Mouse (Mus musculus) spleen, postnatal 0 days (tissue): ENCODE measurements around the gene Cmtm6. TPM values are rescaled to one million over a fixed set of nuclear protein-coding genes. Genes with fewer than 3 reads are reported as not detected.

Source experiments
- polyA plus RNA-seq: library from polyadenylated mRNA; unstranded; fragments of >200 nt; fragmentation: Nextera tagmentation; extraction: Ambion mirVana; gene quantifications from 2 replicates; pipeline ENCODE4 v1.2.1, GENCODE M21; 2015

Cmtm6 gene
- 29.6 and 38.8 TPM in 2 replicates for polyA plus RNA-seq

GRCm38 (mm10) chr9:114731011-114731755 is at the start of gene Cmtm6:
Gene Cmtm6 (plus strand): TSS chr9:114731116.

GRCm38 (mm10) chr9:114688252-114688952 is 42.5 kb upstream of the Cmtm6 start, which contains the start of gene Dync1li1:
Gene Dync1li1 (plus strand): TSS chr9:114688790.

DNA sequence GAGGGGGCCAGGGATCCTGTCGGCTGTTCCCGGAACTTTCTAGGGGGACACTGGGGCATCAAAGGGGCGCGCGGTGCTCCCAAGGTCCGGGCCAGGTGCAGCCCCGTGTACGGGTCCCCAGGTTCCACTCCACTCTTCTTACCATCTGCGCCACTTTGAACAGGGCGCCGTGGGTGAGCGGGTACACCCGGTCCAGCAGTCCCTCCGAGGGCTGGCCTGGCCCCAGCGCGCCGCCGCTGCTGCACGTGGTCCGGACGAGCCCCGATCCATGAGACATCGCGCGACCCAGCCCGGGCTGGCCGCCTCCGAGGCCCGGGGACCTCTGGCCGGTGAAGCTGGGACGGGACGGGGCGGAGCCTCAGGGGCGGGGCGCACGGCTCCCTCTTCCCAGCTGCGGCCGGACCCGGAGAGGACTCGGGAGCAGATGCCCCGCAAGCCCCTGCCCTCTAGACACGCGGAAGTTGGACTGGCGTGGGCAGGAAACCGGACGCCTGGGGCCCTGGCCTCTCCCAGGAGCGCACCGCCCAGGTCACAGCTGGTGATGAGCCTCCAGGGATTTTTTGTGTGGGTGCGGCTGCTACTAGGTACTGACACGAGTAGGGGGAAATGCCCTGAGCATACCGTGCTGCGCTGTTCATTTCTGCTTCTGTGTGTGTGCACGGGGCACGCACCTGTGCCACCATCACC is 50.8 kb downstream of the Cmtm6 start, which contains the start of gene Cmtm7:
Gene Cmtm7 (minus strand): TSS at position 331 of the 687 bp plus-strand sequence.

Other genes with a start within 250 kb of the Cmtm6 start
- not detected in 2 replicates for gene Ccr4, start 226.2 kb upstream of the Cmtm6 start, polyA plus RNA-seq
- 0.17 TPM in 1 of 2 replicates, not detected in the other for gene C130032M10Rik, start 215.4 kb upstream of the Cmtm6 start, polyA plus RNA-seq
- 0.02 and 0.07 TPM in 2 replicates for gene Trim71, start 166.7 kb upstream of the Cmtm6 start, polyA plus RNA-seq
- 28.5 and 32.2 TPM in 2 replicates for gene Cnot10, start 90.9 kb upstream of the Cmtm6 start, polyA plus RNA-seq
- 28.4 and 30.7 TPM in 2 replicates for gene Dync1li1, start 42.3 kb upstream of the Cmtm6 start, polyA plus RNA-seq
- 112 and 167 TPM in 2 replicates for gene Cmtm7, start 50.7 kb downstream of the Cmtm6 start, polyA plus RNA-seq
- gene Cmtm8, start 113.0 kb downstream of the Cmtm6 start, polyA plus RNA-seq = 8.5 and 10.4 TPM in 2 replicates
- gene Gpd1l, start 202.9 kb downstream of the Cmtm6 start, polyA plus RNA-seq = 8.7 and 12.3 TPM in 2 replicates
- gene Osbpl10, start 247.5 kb downstream of the Cmtm6 start, polyA plus RNA-seq = 0.26 and 0.30 TPM in 2 replicates